8 mouse cellular contexts compared by ENCODE assay signal in genomic region chr7:35555224-35556204, GRCm38 (mm10). TPM values are rescaled to one million over a fixed set of nuclear protein-coding genes. Genes with fewer than 3 reads are reported as not detected.
A peak's percentile ranks its signal among the peaks of the same experiment; 100 is the strongest.
DNase-seq lines count a peak whose midpoint lies in the region; ATAC-seq lines count a peak whose summit lies in the region.

No protein-coding gene starts in this region.

- H3K9me3 ChIP-seq in heart, embryonic 14.5 days (ENCODE audit: control insufficient read depth, low read length), result no peaks in the 10 kb centered on the region
- no peaks in the 10 kb centered on the region for H3K9me3 ChIP-seq in liver, embryonic 13.5 days (replicated peaks)
- no peaks in the 10 kb centered on the region for H3K9me3 ChIP-seq in stomach, embryonic 16.5 days (replicated peaks; ENCODE audit: control insufficient read depth, low read length)

- H3K36me3 ChIP-seq in heart, embryonic 14.5 days (ENCODE audit: control insufficient read depth, insufficient read depth, low read length), result peaks cover 17% of the 10 kb centered on the region
- peaks cover 19% of the 10 kb centered on the region for H3K36me3 ChIP-seq in liver, embryonic 13.5 days
- no peaks in the 10 kb centered on the region for H3K36me3 ChIP-seq in stomach, embryonic 16.5 days (ENCODE audit: control insufficient read depth, insufficient read depth, low read length)

- ATAC-seq in erythroid progenitor cell, adult 5-6 weeks (replicated peaks; ENCODE audit: low FRiP score, poor library complexity, severe bottlenecking), result peak; percentile 71
- peak; percentile 91 for ATAC-seq in heart, embryonic 14.5 days (ENCODE audit: insufficient number of reproducible peaks, insufficient read depth, low FRiP score, low read depth)
- peak; percentile 75 for ATAC-seq in liver, embryonic 13.5 days (ENCODE audit: low read depth)
- peak; percentile 91 for ATAC-seq in stomach, embryonic 16.5 days (ENCODE audit: insufficient read depth, low FRiP score)

- H3K27ac ChIP-seq in heart, embryonic 14.5 days (replicated peaks in 1 of 2; ENCODE audit: control insufficient read depth in 1 of 2, insufficient read depth in 1 of 2, low read depth in 2 of 2, low read length in 2 of 2), result peak overlapping the region; percentile 99
- H3K27ac ChIP-seq in liver, embryonic 13.5 days, result peak overlapping the region; percentile 99
- peak overlapping the region; percentile 99 for H3K27ac ChIP-seq in stomach, embryonic 16.5 days (ENCODE audit: low read length)

- H3K4me3 ChIP-seq in heart, embryonic 14.5 days (ENCODE audit: control insufficient read depth in 1 of 2, insufficient read depth in 1 of 2, low read depth in 1 of 2, low read length in 2 of 2), result peak overlapping the region; percentile 77 to 84
- H3K4me3 ChIP-seq in liver, embryonic 13.5 days (replicated peaks), result peak overlapping the region; percentile 88
- peak overlapping the region; percentile 71 for H3K4me3 ChIP-seq in stomach, embryonic 16.5 days (replicated peaks; ENCODE audit: low read length)

- H3K4me1 ChIP-seq in heart, embryonic 14.5 days (ENCODE audit: control insufficient read depth in 2 of 2, insufficient read depth in 2 of 2, low read length in 2 of 2), result peaks cover 2 to 8% of the 10 kb centered on the region in 2 experiments; a peak in 3 of 4 replicates
- H3K4me1 ChIP-seq in liver, embryonic 13.5 days (replicated peaks), result peaks cover 85% of the 10 kb centered on the region
- H3K4me1 ChIP-seq in stomach, embryonic 16.5 days (ENCODE audit: control insufficient read depth, insufficient read depth, low read length), result peaks cover 5% of the 10 kb centered on the region; the same call in 1 of the 2 replicates

- WGBS in heart, embryonic 14.5 days, result under 1% methylated on average over 93 of the region's 93 CpGs
- WGBS in liver, embryonic 13.5 days (ENCODE audit: insufficient replicate concordance), result under 1% methylated on average over 84 of the region's 93 CpGs
- under 1% methylated on average over 88 of the region's 93 CpGs for WGBS in stomach, embryonic 16.5 days

- H3K27me3 ChIP-seq in heart, embryonic 14.5 days (ENCODE audit: control insufficient read depth, insufficient read depth, low read length), result no peaks in the 10 kb centered on the region
- no peaks in the 10 kb centered on the region for H3K27me3 ChIP-seq in liver, embryonic 13.5 days
- H3K27me3 ChIP-seq in stomach, embryonic 16.5 days (ENCODE audit: control insufficient read depth, insufficient read depth, low read length), result no peaks in the 10 kb centered on the region

- H3K4me2 ChIP-seq in heart, embryonic 14.5 days (ENCODE audit: low read length), result peak overlapping the region; percentile 94
- H3K4me2 ChIP-seq in liver, embryonic 13.5 days, result peak overlapping the region; percentile 95
- H3K4me2 ChIP-seq in stomach, embryonic 16.5 days (ENCODE audit: low read depth, low read length), result peak overlapping the region; percentile 95

- peak; percentile 92 for DNase-seq in CD4-positive helper T cell, adult 2 months (ENCODE audit: low read depth, low spot score)
- DNase-seq in brain, embryonic 18.5 days (ENCODE audit: low read depth, low spot score), result peak; percentile 79
- peak; percentile 92 for DNase-seq in kidney, postnatal 14 days
- DNase-seq in liver, embryonic 13.5 days, result peak; percentile 85
- peak; percentile 92 for DNase-seq in neural tube, embryonic 10.5 days (ENCODE audit: extremely low spot score, low spot score)

- peak overlapping the region; percentile 96 for H3K9ac ChIP-seq in heart, embryonic 14.5 days (ENCODE audit: low read length)
- peak overlapping the region; percentile 97 for H3K9ac ChIP-seq in liver, embryonic 13.5 days
- peak overlapping the region; percentile 94 for H3K9ac ChIP-seq in stomach, embryonic 16.5 days (ENCODE audit: low read length)

RNA-seq across cellular contexts. Expression of gene Nudt19, which starts 0.6 kb away (rescaled TPM):
- 129 and 165 TPM in 2 replicates for total RNA-seq in erythroid progenitor cell, adult 5-6 weeks (2015; ENCODE audit: low replicate concordance)
- total RNA-seq in erythroid progenitor cell, adult 5-6 weeks (2017; ENCODE audit: low replicate concordance), result 36.3 and 55.8 TPM in 2 replicates
- polyA plus RNA-seq in heart, embryonic 14.5 days (2014; fragmentation: Nextera tagmentation; extraction: Ambion mirVana), result 117 and 130 TPM in 2 replicates
- polyA plus RNA-seq in liver, embryonic 13.5 days (2015; fragmentation: Nextera tagmentation; extraction: Ambion mirVana), result 96.0 and 105 TPM in 2 replicates
- polyA plus RNA-seq in stomach, embryonic 16.5 days (2015; fragmentation: Nextera tagmentation; extraction: Ambion mirVana), result 66.4 and 66.8 TPM in 2 replicates

RNA-seq across cellular contexts. Expression of gene Tdrd12, which starts 18.0 kb away (rescaled TPM):
- 3.4 TPM in 1 of 2 replicates, not detected in the other for total RNA-seq in erythroid progenitor cell, adult 5-6 weeks (2015; ENCODE audit: low replicate concordance)
- total RNA-seq in erythroid progenitor cell, adult 5-6 weeks (2017; ENCODE audit: low replicate concordance), result not detected in 2 replicates
- 1.1 and 1.5 TPM in 2 replicates for polyA plus RNA-seq in heart, embryonic 14.5 days (2014; fragmentation: Nextera tagmentation; extraction: Ambion mirVana)
- polyA plus RNA-seq in liver, embryonic 13.5 days (2015; fragmentation: Nextera tagmentation; extraction: Ambion mirVana), result 0.07 and 0.33 TPM in 2 replicates
- 0.35 and 0.37 TPM in 2 replicates for polyA plus RNA-seq in stomach, embryonic 16.5 days (2015; fragmentation: Nextera tagmentation; extraction: Ambion mirVana)

RNA-seq across cellular contexts. Expression of gene Rgs9bp, which starts 29.9 kb away (rescaled TPM):
- total RNA-seq in erythroid progenitor cell, adult 5-6 weeks (2015; ENCODE audit: low replicate concordance), result 0.36 TPM in 1 of 2 replicates, not detected in the other
- 0.38 TPM in 1 of 2 replicates, not detected in the other for total RNA-seq in erythroid progenitor cell, adult 5-6 weeks (2017; ENCODE audit: low replicate concordance)
- 0.40 and 0.43 TPM in 2 replicates for polyA plus RNA-seq in heart, embryonic 14.5 days (2014; fragmentation: Nextera tagmentation; extraction: Ambion mirVana)
- polyA plus RNA-seq in liver, embryonic 13.5 days (2015; fragmentation: Nextera tagmentation; extraction: Ambion mirVana), result 0.03 and 0.05 TPM in 2 replicates
- 0.08 and 0.24 TPM in 2 replicates for polyA plus RNA-seq in stomach, embryonic 16.5 days (2015; fragmentation: Nextera tagmentation; extraction: Ambion mirVana)

RNA-seq across cellular contexts. Expression of gene Ankrd27, which starts 30.5 kb away (rescaled TPM):
- total RNA-seq in erythroid progenitor cell, adult 5-6 weeks (2015; ENCODE audit: low replicate concordance), result 38.6 and 41.1 TPM in 2 replicates
- total RNA-seq in erythroid progenitor cell, adult 5-6 weeks (2017; ENCODE audit: low replicate concordance), result 9.5 and 13.2 TPM in 2 replicates
- polyA plus RNA-seq in heart, embryonic 14.5 days (2014; fragmentation: Nextera tagmentation; extraction: Ambion mirVana), result 18.1 and 19.5 TPM in 2 replicates
- 26.1 and 31.7 TPM in 2 replicates for polyA plus RNA-seq in liver, embryonic 13.5 days (2015; fragmentation: Nextera tagmentation; extraction: Ambion mirVana)
- polyA plus RNA-seq in stomach, embryonic 16.5 days (2015; fragmentation: Nextera tagmentation; extraction: Ambion mirVana), result 38.0 and 41.3 TPM in 2 replicates

Comparison
In these comparisons a context has a peak if more than half of its experiments do, and no peak if none do; other contexts are left out.
1. Peak in every context shown above with its lines: DNase-seq, ATAC-seq, H3K4me3 ChIP-seq and H3K27ac ChIP-seq.